Mouse (Mus musculus) liver, postnatal 0 days (tissue): ENCODE data around the gene Epha1. TPM values are rescaled to one million over a fixed set of nuclear protein-coding genes. Genes with fewer than 3 reads are reported as not detected.
A peak's percentile ranks its signal among the peaks of the same experiment; 100 is the strongest.

ENCODE experiments used
- ATAC-seq: fragments of 200-750 bp; cut with Nextera tagmentation; 2 replicates; pipeline ENCODE4 v1.8.0; 2017; ENCODE audit warnings: mild to moderate bottlenecking, moderate library complexity
- DNase-seq: peaks from one replicate; pipeline ENCODE4 v3.0.0-alpha.2; 2016
- H3K27ac ChIP-seq: fragments of 300-500 bp; sonication (generic); 2 replicates; pipeline ENCODE4 v1.5.1; 2014; ENCODE audit warnings: antibody characterized with exemption, moderate library complexity, mild to moderate bottlenecking, low read depth
- H3K27me3 ChIP-seq: fragments of 300-500 bp; sonication (generic); 2 replicates; pipeline ENCODE4 v1.6.1; 2014; ENCODE audit warnings: low read length, control low read depth, mixed read lengths; ENCODE audit not compliant: insufficient read depth
- H3K36me3 ChIP-seq: fragments of 300-500 bp; sonication (generic); replicated peaks from 2 replicates; pipeline ENCODE4 v1.6.1; 2014; ENCODE audit warnings: mild to moderate bottlenecking, control low read depth, low read length, moderate library complexity, mixed read lengths; ENCODE audit not compliant: insufficient read depth
- H3K4me1 ChIP-seq: fragments of 300-500 bp; sonication (generic); 2 replicates; pipeline ENCODE4 v1.6.1; 2014; ENCODE audit warnings: antibody characterized with exemption, mild to moderate bottlenecking, control low read depth; ENCODE audit not compliant: insufficient read depth
- H3K4me2 ChIP-seq: fragments of 300-500 bp; sonication (generic); 2 replicates; pipeline ENCODE4 v1.6.1; 2014; ENCODE audit warnings: low read depth, mild to moderate bottlenecking, low read length, moderate library complexity, mixed read lengths
- H3K4me3 ChIP-seq: fragments of 300-500 bp; sonication (generic); 2 replicates; pipeline ENCODE4 v1.5.1; 2014; ENCODE audit warnings: low read depth, low read length
- H3K9ac ChIP-seq: fragments of 300-500 bp; sonication (generic); replicated peaks from 2 replicates; pipeline ENCODE4 v1.6.1; 2014; ENCODE audit warnings: mild to moderate bottlenecking, moderate library complexity
- H3K9me3 ChIP-seq: fragments of 300-500 bp; sonication (generic); 2 replicates; pipeline ENCODE4 v1.6.1; 2016; ENCODE audit warnings: mild to moderate bottlenecking, control low read depth, low read length, mixed read lengths
- CTCF ChIP-seq: sonication (generic); IDR thresholded peaks from 2 replicates; pipeline ENCODE4 v1.5.1; 2016; ENCODE audit warnings: antibody characterized with exemption, low read depth
- EP300 ChIP-seq: IDR thresholded peaks from 2 replicates; pipeline ENCODE4 v1.6.1; 2016; ENCODE audit warnings: antibody characterized with exemption, low read depth, mild to moderate bottlenecking
- WGBS: fragments of 180-500 bp; shearing (Covaris S2); extraction: QIAGEN DNeasy Blood & Tissue Kit; methylation state at CpG from one replicate; pipeline ENCODE4 v1.1.7; 2014; ENCODE audit not compliant: insufficient replicate concordance; 5-methylcytosine and 5-hydroxymethylcytosine counted together
- polyA plus RNA-seq: library from polyadenylated mRNA; unstranded; fragments of >200 nt; fragmentation: Nextera tagmentation; extraction: Ambion mirVana; gene quantifications from 2 replicates; pipeline ENCODE4 v1.2.1, GENCODE M21; 2015

Gene Epha1
- polyA plus RNA-seq, 1 experiment from 2014 or later, result 18.7 TPM

GRCm38 (mm10) chr6:42324067-42324481 is 49.0 kb downstream of the Epha1 start:
- no peak for DNase-seq
- TF ChIP-seq CTCF, result no peak
- TF ChIP-seq EP300, result no peak
- Histone ChIP-seq H3K27me3 (peaks cover 49% of the 10 kb centered on the region), H3K9ac (no peak overlapping the region), H3K4me1 (peaks cover 8% of the 10 kb centered on the region), H3K36me3 (no peaks in the 10 kb centered on the region), H3K4me3 (peak overlapping the region; percentile 41), H3K9me3 (no peaks in the 10 kb centered on the region), H3K4me2 (peak overlapping the region; percentile 74), H3K27ac (no peak overlapping the region)
- ATAC-seq, result 0 out of 2 replicates have a peak, but pooled peaks have one; percentile 10
- 2% methylated on average over 21 of the region's 32 CpGs for WGBS

GRCm38 (mm10) chr6:42323371-42324066 is 49.5 kb downstream of the Epha1 start:
- ATAC-seq (no peak), DNase-seq (no peak)
- no peaks in the 10 kb centered on the region for H3K9me3 ChIP-seq
- no peak overlapping the region for H3K9ac ChIP-seq
- peak overlapping the region; percentile 41; the same call in 1 of the 2 replicates for H3K4me3 ChIP-seq
- H3K4me1 ChIP-seq, result peaks cover 8% of the 10 kb centered on the region
- H3K36me3 ChIP-seq, result no peaks in the 10 kb centered on the region
- H3K4me2 ChIP-seq, result peak overlapping the region; percentile 74; the same call in 1 of the 2 replicates
- H3K27me3 ChIP-seq, result peaks cover 49% of the 10 kb centered on the region
- 3% methylated on average over 28 of the region's 28 CpGs for WGBS
- TF ChIP-seq CTCF, result no peak
- TF ChIP-seq EP300, result no peak
- no peak overlapping the region for H3K27ac ChIP-seq

GRCm38 (mm10) chr6:42318293-42318692 is 54.8 kb downstream of the Epha1 start:
- Histone ChIP-seq H3K9ac (no peak overlapping the region), H3K9me3 (no peaks in the 10 kb centered on the region), H3K27ac (no peak overlapping the region), H3K27me3 (peaks cover 25% of the 10 kb centered on the region), H3K36me3 (no peaks in the 10 kb centered on the region), H3K4me2 (no peak overlapping the region), H3K4me1 (no peaks in the 10 kb centered on the region), H3K4me3 (no peak overlapping the region)
- no peak for ATAC-seq
- DNase-seq, result no peak
- WGBS, result 71% methylated on average over 4 of the region's 4 CpGs
- TF ChIP-seq EP300 (no peak), CTCF (no peak)

GRCm38 (mm10) chr6:42310427-42311053 is 62.5 kb downstream of the Epha1 start:
- ATAC-seq (no peak), DNase-seq (no peak)
- no peak overlapping the region for H3K27ac ChIP-seq
- H3K9ac ChIP-seq, result no peak overlapping the region
- 56% methylated on average over 2 of the region's 2 CpGs for WGBS
- H3K4me2 ChIP-seq, result no peak overlapping the region
- no peaks in the 10 kb centered on the region for H3K36me3 ChIP-seq
- no peaks in the 10 kb centered on the region for H3K4me1 ChIP-seq
- H3K9me3 ChIP-seq, result no peaks in the 10 kb centered on the region
- TF ChIP-seq EP300, result no peak
- no peak for TF ChIP-seq CTCF
- no peaks in the 10 kb centered on the region for H3K27me3 ChIP-seq
- H3K4me3 ChIP-seq, result no peak overlapping the region

- no peak for ATAC-seq
- DNase-seq, result no peak
- WGBS, result 37% methylated on average over 8 of the region's 8 CpGs
- Histone ChIP-seq H3K27ac (no peak overlapping the region), H3K9me3 (no peaks in the 10 kb centered on the region), H3K4me1 (no peaks in the 10 kb centered on the region), H3K27me3 (no peaks in the 10 kb centered on the region), H3K9ac (no peak overlapping the region), H3K4me2 (no peak overlapping the region), H3K4me3 (no peak overlapping the region), H3K36me3 (no peaks in the 10 kb centered on the region)
- TF ChIP-seq EP300, result no peak
- peak; percentile 47 for TF ChIP-seq CTCF
Measured at GRCm38 (mm10) chr6:42309816-42310378, 63.2 kb downstream of the Epha1 start.

Other genes starting within 250 kb of the Epha1 start
- gene Tas2r139, start 232.3 kb downstream of the Epha1 start, polyA plus RNA-seq, result not detected in 2 replicates
- gene Tas2r144, start 157.9 kb downstream of the Epha1 start, polyA plus RNA-seq, result not detected in 2 replicates
- 20.5 and 26.7 TPM in 2 replicates for gene Gstk1, start 127.3 kb downstream of the Epha1 start, polyA plus RNA-seq
- not detected in 2 replicates for gene Tmem139, start 111.3 kb downstream of the Epha1 start, polyA plus RNA-seq
- gene Casp2, start 108.3 kb downstream of the Epha1 start, polyA plus RNA-seq, result 10.3 and 11.1 TPM in 2 replicates
- 0.09 TPM in 1 of 2 replicates, not detected in the other for gene Clcn1, start 86.6 kb downstream of the Epha1 start, polyA plus RNA-seq
- not detected in 2 replicates for gene Fam131b, start 48.6 kb downstream of the Epha1 start, polyA plus RNA-seq
- gene Zyx, start 23.6 kb downstream of the Epha1 start, polyA plus RNA-seq, result 55.3 and 57.8 TPM in 2 replicates
- gene Tas2r143, start 27.0 kb upstream of the Epha1 start, polyA plus RNA-seq, result not detected in 2 replicates
- not detected in 2 replicates for gene Tas2r135, start 32.2 kb upstream of the Epha1 start, polyA plus RNA-seq
- not detected in 2 replicates for gene Tas2r126, start 61.3 kb upstream of the Epha1 start, polyA plus RNA-seq
- not detected in 2 replicates for gene Olfr458, start 91.9 kb upstream of the Epha1 start, polyA plus RNA-seq
- not detected in 2 replicates for gene Olfr457, start 103.1 kb upstream of the Epha1 start, polyA plus RNA-seq
- not detected in 2 replicates for gene Olfr456, start 113.9 kb upstream of the Epha1 start, polyA plus RNA-seq
- not detected in 2 replicates for gene Olfr455, start 174.3 kb upstream of the Epha1 start, polyA plus RNA-seq
- not detected in 2 replicates for gene Tcaf3, start 224.4 kb upstream of the Epha1 start, polyA plus RNA-seq